Mouse (Mus musculus) urinary bladder, postnatal 10 days (tissue): Measurements from ENCODE around the gene Zc3h7b.

Experiments
- DNase-seq: peaks from one replicate; pipeline ENCODE4 v3.0.0; 2022; ENCODE audit warnings: low spot score

Zc3h7b gene

DNA sequence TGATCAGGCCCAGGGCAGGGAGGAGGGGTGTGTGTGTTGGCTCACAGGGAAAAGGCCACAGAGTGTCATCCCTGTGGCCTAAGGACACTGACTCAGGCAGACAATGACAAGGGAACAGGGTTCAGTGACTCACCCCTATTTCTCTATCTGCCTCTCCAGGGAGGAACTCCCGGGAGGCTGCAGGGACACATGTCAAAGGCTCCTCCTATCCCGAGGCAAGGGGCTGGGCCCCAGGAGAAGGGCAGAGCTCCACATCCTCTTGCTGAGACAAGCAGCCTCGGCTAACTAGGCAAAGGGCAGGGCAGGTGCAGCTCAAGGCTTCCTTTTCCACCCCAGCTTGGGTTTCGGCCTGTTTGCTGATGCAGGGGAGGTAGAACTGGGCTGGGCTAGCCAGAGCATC lies 100.9 kb downstream of the Zc3h7b start:
- no peak for DNase-seq
